Mouse (Mus musculus) spleen, postnatal 10 days (tissue): ENCODE results near the gene Apba1.
A peak's percentile ranks its signal among the peaks of the same experiment; 100 is the strongest.

ENCODE experiments used
- DNase-seq, 2 experiments: peaks; one replicate each; pipeline ENCODE4 v3.0.0; 2021 to 2022; ENCODE audit warnings: low spot score in 2 of 2

Gene Apba1

DNA sequence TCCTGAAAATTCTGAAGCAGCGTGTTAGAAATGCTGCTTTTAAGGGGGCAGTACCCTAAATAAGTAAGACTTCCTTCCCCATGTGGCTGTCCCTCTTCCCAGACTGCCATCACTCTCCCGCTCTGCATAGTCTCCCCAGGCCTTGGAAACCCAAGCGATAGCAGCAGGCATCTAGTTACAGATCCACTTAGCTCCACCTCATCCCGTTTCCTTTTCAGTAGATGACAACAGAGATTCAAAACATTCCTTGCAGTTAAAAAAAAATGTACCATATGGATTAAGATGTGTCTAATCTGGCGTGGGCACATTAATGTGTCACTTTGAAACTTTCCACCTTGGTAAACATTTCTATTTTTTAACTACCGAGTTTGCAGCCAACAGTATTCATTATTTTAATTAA is 48.1 kb downstream of the Apba1 start:
- no peak for DNase-seq

GRCm38 (mm10) chr19:23807371-23807770 is 48.7 kb downstream of the Apba1 start:
- no peak for DNase-seq

DNA sequence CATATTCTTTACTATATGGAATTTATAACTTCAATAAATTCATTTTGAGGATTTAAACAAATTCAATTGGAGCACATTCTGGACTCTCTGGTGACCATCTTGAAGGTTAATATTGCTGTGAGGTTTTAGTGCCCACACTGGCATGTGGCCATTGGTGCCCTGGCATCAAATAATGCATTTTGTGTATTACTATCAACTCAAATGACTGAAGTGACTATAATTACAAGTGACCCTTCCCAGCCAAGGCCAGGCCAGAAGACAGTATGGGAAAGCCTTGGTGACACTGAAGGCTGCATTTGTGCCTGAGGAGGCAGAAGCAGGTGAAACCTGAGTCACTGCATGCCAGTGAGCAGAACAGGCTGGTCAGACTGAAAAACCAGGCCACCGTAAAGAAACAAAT is 50.5 kb downstream of the Apba1 start:
- no peak for DNase-seq

DNA sequence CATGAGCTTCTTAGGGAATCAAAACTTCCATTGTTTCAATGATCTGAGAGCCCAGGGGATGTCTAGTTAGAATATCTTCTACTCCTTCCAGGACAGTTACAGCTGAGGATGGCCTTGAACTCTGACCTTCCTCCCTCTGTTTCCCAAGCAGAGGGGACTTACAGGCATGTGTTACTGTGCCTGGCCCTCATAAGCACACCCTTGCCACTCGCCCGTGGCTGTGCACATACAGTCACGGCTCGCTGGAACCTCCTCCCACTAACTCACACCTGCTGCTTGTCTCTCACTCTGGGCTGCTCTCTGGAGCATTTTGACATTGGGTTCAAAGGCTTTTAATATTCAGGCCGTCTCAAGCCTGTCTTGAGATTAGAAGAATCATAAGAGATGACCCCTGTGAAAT is 51.8 kb downstream of the Apba1 start:
- DNase-seq: no peak

- DNase-seq: no peak
Observed at GRCm38 (mm10) chr19:23810976-23811375, 52.3 kb downstream of the Apba1 start.

DNA sequence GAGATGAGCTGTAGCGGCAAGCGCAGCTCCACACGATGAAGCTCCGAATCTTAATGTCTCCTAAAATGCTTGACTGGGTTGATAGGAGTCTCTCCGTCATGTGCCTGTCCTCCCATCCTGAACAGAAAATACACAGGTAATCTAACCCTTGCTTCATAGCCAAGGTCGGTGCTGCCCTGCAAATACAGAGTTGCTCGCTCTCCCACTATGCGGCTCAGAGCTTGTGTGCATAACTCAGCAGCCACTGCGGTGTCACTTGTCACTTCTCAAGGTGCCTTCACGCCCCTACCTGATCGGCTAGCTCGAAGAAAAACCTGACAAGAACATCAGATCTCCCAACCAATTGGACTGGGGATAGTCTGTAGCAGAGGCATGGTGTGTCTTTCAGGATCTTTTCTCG is 58.1 kb downstream of the Apba1 start:
- no peak for DNase-seq

- DNase-seq: no peak
Observed at GRCm38 (mm10) chr19:23817196-23817595, 58.5 kb downstream of the Apba1 start.

GRCm38 (mm10) chr19:23819882-23820281 is 61.2 kb downstream of the Apba1 start:
- DNase-seq: no peak

DNA sequence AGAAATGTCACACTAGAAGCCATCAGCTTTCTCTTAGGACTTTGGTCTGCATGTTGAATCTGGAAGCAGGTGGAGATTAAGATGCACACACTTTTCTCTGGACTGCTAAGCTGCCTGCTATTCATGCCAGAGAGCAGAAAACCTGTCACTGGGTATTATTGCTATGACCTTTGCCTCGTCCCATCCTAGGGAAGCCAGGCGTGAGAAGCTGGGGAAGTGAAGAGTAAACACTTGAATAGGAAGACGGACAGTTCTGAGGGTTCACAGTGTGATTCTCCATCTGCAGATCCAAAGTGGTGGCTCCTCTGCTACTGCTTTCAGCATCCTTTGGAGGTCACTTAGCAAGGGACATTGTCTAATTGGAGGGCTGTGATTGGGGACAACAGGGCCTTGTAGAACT is 63.8 kb downstream of the Apba1 start:
- no peak for DNase-seq

DNA sequence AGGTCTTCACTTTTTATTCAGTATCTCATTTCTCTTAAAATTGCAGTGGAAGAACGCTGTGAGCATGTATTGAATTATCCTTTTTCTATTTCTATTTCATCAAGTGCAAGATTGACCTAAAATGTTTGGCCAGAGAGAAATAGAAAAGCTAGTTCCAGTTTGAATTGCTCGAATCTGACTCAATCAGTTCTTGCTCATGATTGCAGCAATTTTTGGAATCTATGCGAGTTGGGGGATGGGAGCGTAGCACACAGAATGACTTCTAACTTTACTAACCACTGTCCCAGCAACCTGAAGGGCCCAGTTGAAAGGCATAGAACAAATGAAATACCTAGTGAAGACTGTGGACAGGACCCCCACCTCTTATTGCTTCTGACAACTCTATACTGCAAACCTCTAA is 64.8 kb downstream of the Apba1 start:
- no peak for DNase-seq

- DNase-seq: no peak
Observed at GRCm38 (mm10) chr19:23826251-23826650, 67.6 kb downstream of the Apba1 start.

- DNase-seq: no peak
Observed at GRCm38 (mm10) chr19:23830761-23831160, 72.1 kb downstream of the Apba1 start.

- no peak for DNase-seq
Observed at GRCm38 (mm10) chr19:23833685-23834682, 75.3 kb downstream of the Apba1 start.

- DNase-seq: no peak
Observed at GRCm38 (mm10) chr19:23834721-23835120, 76.0 kb downstream of the Apba1 start.

GRCm38 (mm10) chr19:23855832-23856231 is 97.1 kb downstream of the Apba1 start:
- no peak for DNase-seq

- no peak for DNase-seq
Observed at GRCm38 (mm10) chr19:23858091-23858490, 99.4 kb downstream of the Apba1 start.

DNA sequence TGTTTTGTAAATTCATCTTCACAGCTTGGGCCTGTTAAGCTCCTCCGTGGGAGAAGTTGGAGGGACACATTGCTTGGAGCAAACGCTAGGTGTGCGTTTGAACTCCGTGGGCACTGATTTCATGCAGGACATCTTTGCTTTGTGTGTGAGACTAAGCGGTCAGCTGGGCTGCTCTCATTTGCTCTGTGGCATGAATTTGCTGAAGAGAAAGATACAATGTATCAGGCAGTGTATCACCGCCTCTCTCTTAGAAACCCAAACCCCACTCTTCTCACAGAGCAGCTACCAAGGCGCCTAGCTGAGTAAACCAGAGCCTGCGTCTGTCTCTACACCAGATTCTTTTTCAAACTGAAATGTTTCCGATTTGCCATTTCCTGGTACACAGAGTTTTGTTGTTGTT is 100.1 kb downstream of the Apba1 start:
- no peak for DNase-seq

GRCm38 (mm10) chr19:23860151-23860820 is 101.6 kb downstream of the Apba1 start:
- peak in 1 of 2 experiments; percentile 43 for DNase-seq

DNA sequence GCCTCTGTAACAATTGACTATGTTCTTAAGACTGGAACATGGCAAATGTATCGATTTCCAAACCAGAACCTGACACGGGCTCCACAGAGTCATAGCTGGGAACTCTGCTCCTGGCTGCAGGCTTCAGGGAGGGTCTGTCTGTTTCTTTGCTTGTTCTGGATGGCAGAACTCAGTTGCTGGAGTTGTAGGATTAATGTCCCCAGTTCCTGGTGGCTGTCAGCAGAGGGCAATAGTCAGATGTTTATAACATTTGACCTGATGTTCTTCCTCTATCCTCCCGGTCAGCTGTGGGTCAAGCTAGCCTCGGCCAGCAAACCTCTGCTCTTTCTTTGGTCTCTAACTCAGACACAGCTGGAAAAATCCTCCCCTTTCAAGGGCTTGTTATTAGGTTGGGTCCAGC is 104.0 kb downstream of the Apba1 start:
- no peak for DNase-seq

GRCm38 (mm10) chr19:23863959-23864358 is 105.3 kb downstream of the Apba1 start:
- DNase-seq: no peak

- no peak for DNase-seq
Observed at GRCm38 (mm10) chr19:23866045-23866444, 107.4 kb downstream of the Apba1 start.

DNA sequence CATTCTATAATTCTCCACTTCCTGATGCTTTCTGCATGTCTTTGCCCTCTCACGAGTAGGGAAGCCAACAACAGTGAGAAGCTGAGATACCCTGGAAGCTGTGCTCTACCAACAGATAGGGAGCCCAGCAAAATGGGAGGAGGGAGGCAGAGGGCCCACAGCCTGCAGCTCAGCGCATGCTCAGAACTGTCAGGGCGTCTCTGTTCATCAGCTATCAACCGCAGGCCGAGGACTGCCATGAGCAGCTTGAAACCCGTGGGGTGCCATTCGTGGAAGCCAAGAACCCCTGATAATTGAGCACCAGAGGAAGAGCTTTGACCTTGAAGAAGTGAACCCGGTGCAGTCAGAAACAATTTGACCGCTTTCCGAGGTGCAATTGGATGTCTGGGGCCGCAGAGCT is 108.4 kb downstream of the Apba1 start:
- DNase-seq: no peak

- no peak for DNase-seq
Observed at GRCm38 (mm10) chr19:23867589-23867988, 108.9 kb downstream of the Apba1 start.
